Mouse (Mus musculus): Measurements from ENCODE around the gene Glyat.
"Not testable (repeated sequence)": the region's sequence is repeated elsewhere in the genome, so short reads cannot be mapped to it uniquely, and the experiment has no call there.

The Glyat gene

GRCm38 (mm10) chr19:12633176-12633575, at the start of gene Glyat:
Gene Glyat (plus strand): TSS chr19:12633308.
- no peak for DNase-seq (ENCODE audit: extremely low read depth, low read depth, low spot score)

GRCm38 (mm10) chr19:12585310-12585709, 47.8 kb upstream of the Glyat start:
- no peak for DNase-seq (ENCODE audit: extremely low read depth, low read depth, low spot score)

- DNase-seq (ENCODE audit: extremely low read depth, low read depth, low spot score): peak; percentile 33
Observed at GRCm38 (mm10) chr19:12591908-12592307, 41.2 kb upstream of the Glyat start.

- DNase-seq (ENCODE audit: extremely low read depth, low read depth, low spot score): no peak
Observed at GRCm38 (mm10) chr19:12595135-12595529, 38.0 kb upstream of the Glyat start.

GRCm38 (mm10) chr19:12595530-12596289, 37.4 kb upstream of the Glyat start:
- DNase-seq (ENCODE audit: extremely low read depth, low read depth, low spot score): peak; percentile 68

GRCm38 (mm10) chr19:12596290-12597072, 36.6 kb upstream of the Glyat start:
- no peak for DNase-seq (ENCODE audit: extremely low read depth, low read depth, low spot score)

GRCm38 (mm10) chr19:12597073-12597405, 36.1 kb upstream of the Glyat start:
- no peak for DNase-seq (ENCODE audit: extremely low read depth, low read depth, low spot score)

GRCm38 (mm10) chr19:12598674-12599073, 34.4 kb upstream of the Glyat start:
- no peak for DNase-seq (ENCODE audit: extremely low read depth, low read depth, low spot score)

GRCm38 (mm10) chr19:12599674-12600073, 33.4 kb upstream of the Glyat start, which contains the start of gene Gm4952:
Gene Gm4952 (plus strand): TSS chr19:12599974.
- DNase-seq (ENCODE audit: extremely low read depth, low read depth, low spot score): no peak

GRCm38 (mm10) chr19:12600684-12601480, 32.2 kb upstream of the Glyat start:
- no peak for DNase-seq (ENCODE audit: extremely low read depth, low read depth, low spot score)

GRCm38 (mm10) chr19:12608336-12608735, 24.8 kb upstream of the Glyat start:
- DNase-seq (ENCODE audit: extremely low read depth, low read depth, low spot score): no peak

- no peak for DNase-seq (ENCODE audit: extremely low read depth, low read depth, low spot score)
Observed at GRCm38 (mm10) chr19:12613646-12614045, 19.5 kb upstream of the Glyat start.

GRCm38 (mm10) chr19:12634259-12634658, 1.2 kb downstream of the Glyat start:
- DNase-seq (ENCODE audit: extremely low read depth, low read depth, low spot score): no peak

GRCm38 (mm10) chr19:12634963-12635362, 1.9 kb downstream of the Glyat start:
- DNase-seq (ENCODE audit: extremely low read depth, low read depth, low spot score): no peak

GRCm38 (mm10) chr19:12636863-12637262, 3.8 kb downstream of the Glyat start:
- DNase-seq (ENCODE audit: extremely low read depth, low read depth, low spot score): no peak

GRCm38 (mm10) chr19:12638049-12638448, 4.9 kb downstream of the Glyat start:
- DNase-seq (ENCODE audit: extremely low read depth, low read depth, low spot score): no peak

- DNase-seq (ENCODE audit: extremely low read depth, low read depth, low spot score): peak; percentile 77
Observed at GRCm38 (mm10) chr19:12649511-12649910, 16.4 kb downstream of the Glyat start.

GRCm38 (mm10) chr19:12666156-12666555, 33.0 kb downstream of the Glyat start:
- peak; percentile 95 for DNase-seq (ENCODE audit: extremely low read depth, low read depth, low spot score)

- DNase-seq (ENCODE audit: extremely low read depth, low read depth, low spot score): not testable (repeated sequence)
Observed at GRCm38 (mm10) chr19:12668601-12669000, 35.5 kb downstream of the Glyat start.

- DNase-seq (ENCODE audit: extremely low read depth, low read depth, low spot score): no peak
Observed at GRCm38 (mm10) chr19:12670139-12670538, 37.0 kb downstream of the Glyat start, which contains the start of gene Olfr1442. Gene Olfr1442 (plus strand): TSS chr19:12670439.

GRCm38 (mm10) chr19:12671051-12671450, 37.9 kb downstream of the Glyat start:
- DNase-seq (ENCODE audit: extremely low read depth, low read depth, low spot score): no peak

Data from fat pad, adult 2 months (tissue).